Mouse (Mus musculus) gastrocnemius, adult 18-20 months (tissue): ENCODE results near the gene Ndufa3. TPM values are rescaled to one million over a fixed set of nuclear protein-coding genes. Genes with fewer than 3 reads are reported as not detected.

ENCODE experiments used
- DNase-seq: peaks from one replicate; pipeline ENCODE4 v3.0.0; 2021; ENCODE audit warnings: low spot score
- total RNA-seq, 2 experiments: library from RNA; stranded (reverse); gene quantifications; 2 replicates each; pipeline ENCODE4 v1.2.3; 2021

The Ndufa3 gene
- total RNA-seq, 2 experiments from 2014 or later: 1,020 to 1,031 TPM

DNA sequence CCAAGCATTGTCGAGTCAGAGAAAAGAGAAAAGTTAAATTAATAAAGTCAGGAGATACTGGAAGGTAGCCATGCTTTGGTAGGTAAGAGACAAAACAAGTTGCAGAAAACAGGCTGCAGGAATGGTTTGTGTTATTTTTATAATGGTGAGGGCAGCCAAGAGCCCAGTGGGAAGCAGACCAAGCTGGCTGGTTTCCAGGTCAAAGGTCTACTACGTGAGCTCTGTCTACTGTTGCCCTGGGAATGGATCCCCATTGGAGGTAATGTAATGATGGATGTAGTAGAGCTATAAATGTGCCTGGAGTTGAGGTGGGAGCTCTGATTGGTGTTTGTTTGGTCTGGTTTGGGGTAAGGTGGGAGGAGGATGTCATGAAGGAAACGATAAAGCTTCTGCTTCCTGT lies 8.1 kb upstream of the Ndufa3 start:
- peak; percentile 50 for DNase-seq

GRCm38 (mm10) chr7:3610437-3610836 lies 6.7 kb upstream of the Ndufa3 start:
- no peak for DNase-seq

DNA sequence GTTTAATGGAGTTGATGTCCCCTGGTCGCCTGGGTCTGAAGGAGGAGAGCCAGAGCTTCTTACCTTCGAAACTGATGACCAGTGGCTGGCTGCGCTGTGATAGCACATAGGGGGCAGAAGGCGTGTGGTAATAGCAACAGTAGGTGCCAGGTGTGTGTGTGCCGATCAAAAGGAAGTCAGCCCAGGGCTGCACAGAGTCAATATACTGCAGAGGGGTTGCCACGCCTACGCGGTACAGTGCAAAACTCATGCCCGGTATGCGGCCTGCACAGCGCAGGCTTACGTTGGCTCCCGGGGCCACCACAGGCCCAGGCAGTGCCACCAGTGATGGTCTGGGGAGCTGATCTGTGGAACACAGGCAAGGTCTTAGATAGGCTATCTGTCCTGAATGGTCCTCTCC lies 6.2 kb upstream of the Ndufa3 start:
- DNase-seq: no peak

- no peak for DNase-seq
These were observed 3.2 kb upstream of the Ndufa3 start for GRCm38 (mm10) chr7:3614021-3614420.

DNA sequence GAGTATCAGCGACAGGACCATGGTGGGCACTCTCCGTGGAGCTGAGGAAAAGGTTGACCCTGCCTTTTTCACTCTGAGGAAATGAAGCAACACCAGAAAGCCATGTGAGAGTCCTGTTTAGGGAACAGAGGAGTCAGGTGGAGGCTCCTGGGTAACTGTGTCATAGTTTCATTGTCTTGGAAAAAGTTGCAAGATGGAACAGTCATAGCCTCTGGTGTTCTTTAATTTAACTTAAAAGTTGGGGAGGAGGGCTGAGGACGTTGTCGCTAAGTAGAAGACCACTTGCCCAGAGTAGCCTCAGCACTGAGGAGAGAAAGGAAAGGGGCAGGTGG lies 1.1 kb upstream of the Ndufa3 start, which contains the start of gene Oscar:
TSS of gene Oscar (minus strand) at position 101 of the 332 bp plus-strand sequence.
- no peak for DNase-seq

- peak; percentile 15 for DNase-seq
These were observed 558 bp upstream of the Ndufa3 start for GRCm38 (mm10) chr7:3616389-3617241.

DNA sequence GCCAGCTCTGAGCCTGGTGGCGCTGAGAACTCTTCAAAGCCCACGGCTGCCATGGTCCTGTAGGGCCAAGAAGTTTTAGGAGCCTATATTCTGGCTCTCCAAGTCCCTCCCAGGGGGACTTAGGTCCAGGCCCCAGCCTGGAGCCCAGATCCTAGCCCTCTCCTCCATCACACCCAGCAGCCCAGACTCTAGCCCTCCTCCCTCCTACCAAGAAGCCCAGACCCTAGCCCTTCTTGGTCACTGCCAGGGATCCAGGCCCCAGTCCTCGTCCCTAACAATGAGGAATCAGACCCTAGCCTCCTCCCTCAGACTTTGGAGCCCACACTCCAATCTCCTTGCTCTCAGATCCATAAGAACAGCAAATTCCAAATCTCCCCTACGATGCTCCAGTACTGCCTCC lies 11.9 kb downstream of the Ndufa3 start:
- DNase-seq: no peak

DNA sequence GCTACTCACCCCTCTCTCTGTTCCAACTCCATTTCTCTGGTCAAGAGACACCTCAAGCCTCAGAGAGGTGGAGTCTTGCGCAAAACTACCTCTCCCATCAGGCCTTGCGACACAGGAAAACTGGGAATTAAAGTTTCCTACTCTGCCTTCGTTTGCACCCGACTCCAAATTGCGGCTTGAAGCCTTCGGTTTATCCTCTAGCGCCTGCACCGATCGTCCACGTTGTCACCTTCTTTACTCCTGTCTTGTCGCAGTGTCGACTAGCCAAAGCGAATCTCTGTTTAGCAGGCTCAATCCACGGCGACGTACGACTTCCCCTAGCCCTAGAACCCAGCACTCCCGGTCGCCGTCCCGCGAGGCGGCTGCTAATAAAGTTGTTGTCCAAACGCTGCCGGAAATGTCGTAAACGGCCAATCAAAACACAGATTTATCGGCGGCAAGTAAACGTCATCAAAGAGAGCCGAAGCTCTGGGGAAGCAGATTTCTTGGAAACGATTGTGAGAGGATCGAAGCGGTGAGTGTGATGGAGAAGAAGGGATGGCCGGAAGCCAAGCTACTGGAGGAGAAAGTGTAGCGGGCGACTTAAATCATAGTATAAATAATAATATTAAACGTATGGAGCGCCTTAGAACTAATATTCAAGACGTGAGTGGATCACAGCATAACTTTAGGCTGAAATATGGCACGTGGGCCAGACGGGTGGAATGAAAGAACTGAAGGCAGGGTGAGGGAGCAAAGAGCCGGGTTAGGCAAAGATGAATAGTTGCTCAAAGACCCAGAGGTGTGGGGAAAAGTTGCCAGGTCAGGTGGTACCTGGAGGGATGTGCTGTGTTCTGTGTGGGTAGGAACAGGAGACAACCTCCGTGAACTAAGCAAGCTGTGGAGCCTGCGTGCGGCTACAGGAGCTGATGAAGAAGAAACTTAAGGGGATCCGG lies 12.6 kb downstream of the Ndufa3 start, which contains the start of the genes Tfpt and Prpf31:
TSS of gene Tfpt (minus strand) at position 387 of the 935 bp plus-strand sequence.
TSS of gene Prpf31 (plus strand) at position 443 of the 935 bp plus-strand sequence.
- peak; percentile 95 for DNase-seq

GRCm38 (mm10) chr7:3630478-3630815 lies 13.3 kb downstream of the Ndufa3 start:
- no peak for DNase-seq

DNA sequence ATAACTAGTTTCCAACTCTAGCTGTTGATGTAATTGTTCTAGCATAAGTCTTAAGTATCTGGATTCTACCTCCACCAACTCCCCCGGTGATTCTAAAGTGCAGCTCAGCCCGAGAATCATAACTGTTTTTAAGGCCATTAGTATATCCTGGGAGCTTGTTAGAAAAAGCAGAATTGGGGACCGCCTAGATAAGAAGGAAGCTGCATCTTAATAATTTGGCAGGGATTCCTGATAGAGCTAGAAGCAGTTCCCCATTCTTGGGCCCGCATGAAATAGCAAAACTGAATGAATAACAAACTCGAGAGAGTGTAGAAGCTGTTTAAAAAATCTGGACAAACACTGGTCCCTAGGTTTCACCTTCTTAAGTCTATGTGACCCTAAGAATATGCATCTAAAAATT lies 26.2 kb downstream of the Ndufa3 start:
- no peak for DNase-seq

- DNase-seq: no peak
These were observed 26.7 kb downstream of the Ndufa3 start for GRCm38 (mm10) chr7:3643843-3644242.

GRCm38 (mm10) chr7:3644348-3644671 lies 27.1 kb downstream of the Ndufa3 start:
- no peak for DNase-seq

GRCm38 (mm10) chr7:3644672-3645487 lies 27.7 kb downstream of the Ndufa3 start, which contains the start of gene Cnot3:
Gene Cnot3 (plus strand): TSS chr7:3645268.
- DNase-seq: peak; percentile 99

GRCm38 (mm10) chr7:3645488-3646025 lies 28.4 kb downstream of the Ndufa3 start:
- peak; percentile 14 for DNase-seq

DNA sequence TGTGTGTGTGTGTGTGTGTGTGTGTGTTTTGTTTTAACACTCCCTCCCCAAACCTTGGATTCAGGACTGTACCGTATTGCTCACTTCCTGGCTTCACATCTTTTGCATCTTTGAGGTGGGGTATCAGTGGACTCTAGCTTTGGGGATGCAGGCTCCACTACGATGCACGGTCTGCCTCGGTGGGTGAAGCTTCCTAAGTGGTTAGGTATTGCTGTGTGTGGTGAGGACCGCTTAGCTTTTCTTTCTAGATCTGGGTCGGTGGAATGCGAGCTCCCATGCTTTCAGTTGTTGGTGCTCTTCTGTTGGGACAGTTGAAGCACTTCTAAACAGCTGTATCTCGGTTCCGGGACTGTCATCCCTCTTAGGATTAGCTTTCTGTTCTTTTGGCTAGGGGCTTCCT lies 29.0 kb downstream of the Ndufa3 start:
- no peak for DNase-seq

GRCm38 (mm10) chr7:3646641-3647040 lies 29.5 kb downstream of the Ndufa3 start:
- DNase-seq: no peak

DNA sequence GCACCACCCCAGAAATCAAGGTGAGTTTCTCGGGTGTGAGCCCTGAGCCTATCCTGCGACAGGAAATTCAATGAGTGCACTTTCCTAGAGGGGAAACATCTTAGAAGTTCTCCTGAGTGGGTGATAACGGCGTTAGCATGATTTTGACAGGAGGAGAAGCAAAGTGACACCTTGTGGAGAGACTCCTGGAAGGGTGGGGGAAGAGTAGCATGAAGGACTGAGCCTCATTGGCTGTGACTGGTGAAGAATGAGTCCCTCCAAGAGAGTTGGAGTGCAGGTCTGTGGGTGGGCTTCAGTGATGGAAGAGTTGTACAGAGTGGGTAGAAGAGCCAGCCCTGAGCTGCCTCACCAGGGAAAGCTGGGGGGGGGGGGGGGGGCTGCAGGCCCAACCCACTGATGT lies 39.8 kb downstream of the Ndufa3 start:
- no peak for DNase-seq

GRCm38 (mm10) chr7:3658578-3658977 lies 41.4 kb downstream of the Ndufa3 start:
- DNase-seq: no peak

DNA sequence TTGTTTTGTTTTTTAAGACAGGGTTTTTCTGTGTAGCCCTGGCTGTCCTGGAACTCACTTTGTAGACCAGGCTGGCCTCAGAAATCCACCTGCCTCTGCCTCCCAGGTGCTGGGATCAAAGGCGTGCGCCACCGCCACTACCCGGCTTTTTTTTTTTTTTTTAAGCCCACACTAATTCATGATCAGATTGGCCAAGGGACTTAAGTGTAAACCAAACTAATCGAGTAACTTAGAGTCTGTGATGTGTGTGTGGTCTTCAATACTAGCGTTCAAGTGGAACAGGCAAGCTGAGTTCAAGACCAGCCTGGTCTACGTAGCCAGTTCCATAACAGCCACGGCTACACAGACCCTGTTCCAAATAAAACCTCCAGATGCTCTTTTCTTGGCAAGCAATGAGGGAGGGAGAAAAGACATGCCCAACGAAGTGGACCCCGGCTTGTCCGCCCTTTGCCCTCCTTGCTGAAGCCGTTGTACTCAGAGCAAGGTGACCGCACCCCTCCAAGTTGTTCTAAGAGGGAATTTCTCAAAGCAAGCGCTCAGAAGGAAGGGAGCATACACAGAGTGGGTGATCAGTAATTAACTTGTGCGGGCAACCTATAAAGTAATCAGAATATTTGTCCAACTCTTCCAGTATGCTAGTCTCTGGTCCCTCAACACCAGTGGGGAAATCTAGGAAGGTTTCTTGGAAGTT lies 47.5 kb downstream of the Ndufa3 start:
- DNase-seq: no peak
